Mouse (Mus musculus) WW6 (cell line): ENCODE measurements around the gene Polk.

ENCODE experiments used
- DNase-seq: peaks from one replicate; pipeline ENCODE4 v3.0.0-alpha.2; 2013; ENCODE audit warnings: low read depth, low spot score

The Polk gene

GRCm38 (mm10) chr13:96529542-96529941, 12.8 kb downstream of the Polk start:
- no peak for DNase-seq

- DNase-seq: no peak
Measured at GRCm38 (mm10) chr13:96528776-96529175, 13.6 kb downstream of the Polk start.

DNA sequence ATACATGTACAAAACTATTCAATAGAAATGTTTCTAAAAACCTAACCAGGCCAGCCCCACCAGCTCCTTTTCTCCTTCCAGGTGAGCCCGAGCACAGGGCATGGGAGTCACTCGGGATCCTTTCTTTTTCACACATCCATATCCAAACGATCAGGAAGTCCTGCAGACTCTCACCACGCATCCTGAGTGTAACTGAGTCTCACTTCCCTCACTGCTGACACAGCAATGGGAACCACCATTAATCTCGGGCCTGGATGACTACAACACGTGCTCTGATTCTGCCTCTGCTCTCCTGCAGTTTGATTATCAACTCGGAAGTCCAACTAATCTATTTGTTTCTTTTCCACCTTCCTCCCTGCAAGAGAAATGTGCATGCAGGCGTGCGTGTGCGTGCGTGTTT, 14.5 kb downstream of the Polk start:
- no peak for DNase-seq

DNA sequence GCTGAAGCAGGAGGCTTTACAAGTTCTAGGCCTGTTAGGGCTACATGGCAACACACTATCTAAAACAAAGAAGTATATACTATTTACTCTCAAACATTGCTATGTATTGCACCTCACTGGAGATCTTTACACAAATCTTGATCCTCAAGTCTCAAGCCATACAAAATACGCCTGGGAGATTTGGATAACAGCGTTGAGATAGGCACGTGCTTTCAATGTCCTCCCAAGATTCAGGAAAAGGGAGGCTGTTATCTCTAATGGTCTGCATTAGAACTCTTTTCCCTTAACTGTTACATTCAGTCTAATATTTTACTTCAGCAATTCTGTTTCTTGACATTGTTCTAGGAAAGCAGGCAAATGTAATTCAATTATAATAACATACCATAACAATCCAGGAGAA, 15.4 kb downstream of the Polk start:
- no peak for DNase-seq

DNA sequence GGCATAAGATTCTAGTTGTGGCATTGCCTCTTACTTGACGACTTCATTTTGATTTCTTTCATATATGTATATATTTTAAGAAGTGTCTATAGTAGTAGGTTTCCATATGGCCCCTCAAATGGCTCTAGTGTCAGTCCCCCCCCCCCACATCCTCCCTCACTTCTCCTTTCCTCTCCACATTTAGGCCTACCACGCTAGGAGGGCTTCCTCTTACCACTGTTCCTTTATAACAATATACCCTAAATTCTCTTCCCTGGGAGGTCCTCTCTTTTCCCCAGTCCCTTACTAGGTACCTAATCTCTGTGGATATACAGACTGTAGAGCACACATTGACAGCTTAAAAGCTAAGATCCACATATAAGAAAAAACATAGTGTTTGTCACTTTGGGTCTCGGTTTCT, 21.1 kb downstream of the Polk start:
- no peak for DNase-seq

DNA sequence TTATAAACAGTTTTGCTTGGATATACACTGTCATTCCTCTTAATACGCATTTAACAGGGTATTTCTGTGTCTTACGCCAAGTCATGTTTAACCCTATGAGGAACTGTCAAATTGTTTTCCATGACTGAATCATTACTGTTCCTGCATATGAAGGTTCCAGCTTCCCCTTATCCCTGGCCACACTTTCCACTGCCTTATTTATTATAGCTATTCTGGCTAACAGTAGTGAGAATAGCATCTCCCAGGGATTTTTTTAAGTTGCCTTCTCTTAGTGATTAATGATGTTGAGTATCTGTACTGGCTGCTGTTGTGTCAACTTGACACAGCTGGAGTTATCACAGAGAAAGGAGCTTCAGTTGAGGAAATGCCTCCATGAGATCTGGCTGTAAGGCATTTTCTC, 25.0 kb downstream of the Polk start:
- no peak for DNase-seq

DNA sequence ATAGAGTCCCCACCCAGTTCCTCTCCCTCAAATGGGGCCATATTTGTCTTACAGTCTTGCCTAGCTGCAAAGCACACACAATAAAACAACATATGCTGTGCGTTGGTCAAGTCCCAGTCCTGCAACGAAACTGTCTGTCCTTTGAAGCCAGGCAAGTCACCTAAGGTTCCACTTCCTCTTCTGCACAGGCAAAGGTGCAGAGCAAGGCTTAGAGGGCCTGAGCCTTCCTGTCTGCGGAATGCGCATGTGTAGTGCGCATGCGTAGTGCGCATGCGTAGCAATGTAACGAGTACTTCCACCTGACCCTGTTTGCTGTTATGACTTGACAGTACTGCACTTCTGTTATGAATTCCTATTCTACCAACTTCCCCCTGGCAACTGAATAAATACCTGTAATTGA, 26.1 kb downstream of the Polk start:
- DNase-seq: no peak

- no peak for DNase-seq
Measured at GRCm38 (mm10) chr13:96514154-96514942, 28.0 kb downstream of the Polk start.

- no peak for DNase-seq
Measured at GRCm38 (mm10) chr13:96511893-96512292, 30.5 kb downstream of the Polk start.

DNA sequence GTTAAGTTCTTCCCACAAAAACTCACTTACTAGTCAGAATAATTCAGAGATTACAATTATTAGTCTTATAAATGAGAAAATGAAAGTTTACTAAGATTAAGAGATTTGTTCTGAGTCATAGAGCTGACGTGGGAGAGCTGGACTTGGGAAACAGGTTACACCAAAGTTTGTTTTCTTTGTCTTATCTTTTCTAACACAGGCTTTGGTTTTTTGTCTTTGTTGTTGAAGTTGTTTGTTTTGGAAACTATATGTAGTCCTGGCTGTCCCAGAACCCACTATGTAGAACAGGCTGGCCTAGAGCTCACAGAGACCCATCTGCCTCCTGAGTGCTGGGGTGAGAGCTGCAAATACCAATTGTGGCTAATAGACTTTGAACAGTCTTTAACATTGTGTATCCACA, 31.1 kb downstream of the Polk start:
- no peak for DNase-seq

DNA sequence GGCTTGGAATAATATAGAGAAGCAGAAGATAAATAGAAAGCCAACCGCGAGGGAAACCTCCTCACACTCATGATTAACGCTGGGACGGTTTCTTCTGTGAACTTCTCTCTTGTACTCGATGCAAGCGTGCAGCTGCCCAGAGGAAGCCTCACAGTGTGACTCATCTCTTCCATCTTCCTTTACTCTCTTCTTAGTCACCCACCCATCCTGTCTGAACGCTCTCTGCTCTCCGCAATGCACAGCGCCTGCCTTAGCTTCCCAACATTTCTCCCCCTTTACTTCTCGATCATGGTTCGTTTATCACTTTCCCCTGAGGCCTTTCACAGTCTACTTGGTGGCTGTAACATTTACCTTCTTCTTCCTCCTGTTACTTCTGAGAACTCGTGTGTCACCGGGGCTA, 31.7 kb downstream of the Polk start:
- DNase-seq: no peak

DNA sequence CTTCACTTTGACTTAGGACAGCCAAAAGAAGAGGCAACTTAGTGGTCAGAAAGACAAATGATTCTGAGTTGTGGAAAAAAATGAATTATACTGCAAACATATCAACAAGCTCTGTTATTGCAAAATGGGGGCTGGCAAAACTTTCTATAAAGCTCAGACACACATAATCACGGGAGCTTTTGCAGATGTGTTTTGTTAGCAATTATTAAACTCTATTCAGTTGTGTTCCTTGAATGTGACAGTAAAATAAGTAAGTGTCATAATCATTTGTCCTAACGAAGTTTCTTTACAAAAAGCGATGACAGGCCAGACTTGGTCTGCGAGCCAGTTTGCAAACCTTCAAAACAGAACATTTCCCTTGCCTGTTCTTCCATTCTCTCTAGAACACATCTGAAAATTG, 34.8 kb downstream of the Polk start:
- DNase-seq: no peak

DNA sequence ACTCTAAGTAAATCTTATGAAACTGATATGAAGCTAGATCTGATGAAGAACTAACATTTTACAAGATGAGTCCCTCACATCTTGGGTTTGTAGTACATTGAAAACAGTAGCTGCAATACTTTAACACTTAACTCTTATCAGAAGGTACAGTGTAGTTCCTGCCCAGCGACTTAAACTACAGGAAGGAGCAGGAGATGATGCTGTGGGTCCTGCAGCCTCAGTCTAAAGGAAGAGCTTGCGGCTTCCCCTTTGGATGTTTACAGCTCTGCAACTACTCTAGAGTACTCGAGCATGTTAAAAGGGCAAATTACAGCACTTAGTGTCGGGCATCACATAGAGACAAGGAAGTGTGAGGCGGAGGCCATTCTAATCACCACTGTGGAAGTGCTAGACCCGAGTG, 36.1 kb downstream of the Polk start:
- no peak for DNase-seq

DNA sequence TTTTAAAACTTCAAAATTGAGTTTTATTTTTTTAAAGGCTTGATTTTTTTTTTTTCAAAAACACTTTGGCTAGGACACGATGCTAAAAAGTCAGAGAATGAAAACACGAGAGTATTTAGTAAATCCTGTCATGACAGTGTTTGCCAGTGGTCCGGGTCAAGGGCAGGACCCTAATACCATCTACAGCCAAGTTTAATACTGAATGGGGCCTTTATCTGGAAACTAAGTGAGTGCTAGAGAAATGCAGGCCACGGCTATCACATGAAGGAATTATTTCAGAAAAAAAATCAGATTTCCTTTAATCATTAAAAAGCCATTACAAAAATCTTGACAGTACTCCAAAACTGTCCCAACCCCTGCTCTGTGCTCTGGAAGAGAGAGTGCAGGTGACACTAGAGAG, 36.7 kb downstream of the Polk start:
- DNase-seq: no peak

DNA sequence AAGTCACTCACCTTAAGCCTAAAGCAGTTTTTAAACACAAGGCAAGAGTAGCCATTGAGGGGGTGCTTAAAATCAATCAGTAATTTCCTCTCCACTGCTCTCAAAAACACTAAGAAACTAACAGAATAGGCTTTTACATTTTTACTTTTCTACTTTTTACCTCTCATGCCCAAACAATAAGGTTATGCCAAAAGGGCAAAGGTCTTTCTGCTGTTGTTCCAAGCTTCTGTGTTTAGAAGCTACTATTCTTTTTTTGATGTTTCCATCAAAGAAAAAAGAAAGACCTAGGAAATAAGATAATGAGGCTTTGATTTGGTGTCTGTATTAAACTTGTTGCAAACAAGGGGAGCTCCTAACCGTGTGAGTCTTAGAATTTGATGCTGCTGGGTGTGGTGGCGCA, 42.5 kb downstream of the Polk start:
- no peak for DNase-seq

- DNase-seq: no peak
Measured at GRCm38 (mm10) chr13:96496630-96497029, 45.7 kb downstream of the Polk start.

- no peak for DNase-seq
Measured at GRCm38 (mm10) chr13:96490433-96490832, 51.9 kb downstream of the Polk start, which contains the start of gene Gm17622. Gene Gm17622, plus strand, starts transcription at chr13:96490733.

- DNase-seq: no peak
Measured at GRCm38 (mm10) chr13:96487968-96488367, 54.4 kb downstream of the Polk start.

DNA sequence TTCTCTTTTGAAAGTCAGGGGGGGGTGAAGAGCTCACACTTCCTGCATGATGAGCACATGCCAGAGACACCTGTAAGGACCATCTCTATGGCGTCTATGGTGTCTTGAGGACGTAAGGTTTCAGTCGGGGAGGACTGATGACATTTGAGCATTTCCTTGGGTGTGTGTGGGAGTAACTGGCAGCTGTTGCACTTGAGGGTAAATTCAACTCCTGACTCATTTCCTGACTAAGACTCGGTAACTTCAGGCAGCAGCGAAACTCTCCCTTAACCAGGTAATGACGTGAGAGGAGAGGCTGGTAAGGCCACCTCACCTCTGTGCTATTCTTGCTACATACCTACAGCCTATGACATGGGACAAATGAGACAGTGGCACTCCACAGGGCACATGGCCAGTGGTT, 55.1 kb downstream of the Polk start:
- no peak for DNase-seq

DNA sequence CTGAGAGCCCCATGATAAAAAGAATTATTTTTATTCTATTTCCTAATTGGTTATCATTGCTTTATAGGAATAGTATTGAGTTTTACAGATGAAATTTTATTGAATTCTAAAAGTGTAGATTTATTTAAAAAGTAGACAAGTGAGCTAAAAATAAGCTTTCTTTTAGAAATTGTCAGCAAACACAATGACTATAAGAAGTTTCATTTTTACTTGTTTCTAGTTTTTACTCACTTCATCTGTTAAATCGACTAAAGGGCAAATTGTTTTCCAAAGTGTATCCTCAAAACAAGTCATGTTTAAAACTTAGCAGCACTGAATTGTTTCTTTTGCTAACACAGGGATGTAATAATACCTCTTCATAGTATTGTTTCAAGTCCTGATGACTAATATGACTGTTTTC, 63.4 kb downstream of the Polk start:
- DNase-seq: no peak

GRCm38 (mm10) chr13:96477226-96477625, 65.2 kb downstream of the Polk start:
- no peak for DNase-seq

DNA sequence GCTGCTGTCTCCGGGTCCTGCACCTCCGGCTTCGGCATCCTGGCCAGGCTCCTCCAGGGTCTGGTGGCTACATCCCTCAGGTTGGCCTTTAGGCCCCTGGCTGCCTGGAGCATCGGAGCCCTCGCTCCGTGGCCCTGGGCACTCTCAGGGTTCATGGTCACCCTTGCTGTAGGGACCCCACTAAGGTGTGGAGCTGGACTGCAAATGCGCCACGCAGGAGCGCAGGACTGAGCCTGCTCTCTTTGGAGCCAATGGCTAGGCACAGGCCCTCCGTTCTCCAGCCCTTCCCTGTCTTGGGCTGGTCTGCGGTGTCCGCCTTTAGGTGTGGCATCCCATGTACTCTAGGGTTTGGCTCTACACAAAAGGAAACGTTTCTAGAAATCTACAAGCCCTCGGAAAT, 71.4 kb downstream of the Polk start, which contains the start of gene Ankdd1b:
TSS of gene Ankdd1b (minus strand) at position 242 of the 400 bp plus-strand sequence.
- DNase-seq: no peak

- DNase-seq: no peak
Measured at GRCm38 (mm10) chr13:96470556-96470955, 71.8 kb downstream of the Polk start.

- DNase-seq: no peak
Measured at GRCm38 (mm10) chr13:96468678-96469077, 73.7 kb downstream of the Polk start.
